Mouse (Mus musculus) kidney, postnatal 10 days (tissue): ENCODE data around the gene Tnfsf13b.

Experiments used
- DNase-seq: peaks from one replicate; pipeline ENCODE4 v3.0.0; 2021; ENCODE audit warnings: mixed read lengths

Gene Tnfsf13b

DNA sequence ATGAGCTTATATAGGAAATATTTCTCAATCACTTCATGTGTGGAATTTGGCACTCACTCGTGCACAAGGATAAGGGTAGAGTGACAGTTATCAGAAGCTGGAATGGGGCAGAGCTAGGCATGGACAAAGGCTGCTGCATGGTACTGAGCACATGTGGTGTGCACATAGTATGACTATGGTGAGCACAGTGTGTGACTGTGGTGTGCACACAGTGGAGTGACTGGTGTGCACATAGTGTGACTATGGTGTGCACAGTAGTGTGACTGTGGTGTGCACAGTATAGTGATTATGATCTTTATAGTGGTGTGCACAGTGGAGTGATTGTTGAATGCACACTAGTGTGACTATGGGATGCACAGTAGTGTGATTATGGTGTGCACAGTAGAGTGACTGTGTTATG lies 39.5 kb downstream of the Tnfsf13b start:
- DNase-seq = no peak

DNA sequence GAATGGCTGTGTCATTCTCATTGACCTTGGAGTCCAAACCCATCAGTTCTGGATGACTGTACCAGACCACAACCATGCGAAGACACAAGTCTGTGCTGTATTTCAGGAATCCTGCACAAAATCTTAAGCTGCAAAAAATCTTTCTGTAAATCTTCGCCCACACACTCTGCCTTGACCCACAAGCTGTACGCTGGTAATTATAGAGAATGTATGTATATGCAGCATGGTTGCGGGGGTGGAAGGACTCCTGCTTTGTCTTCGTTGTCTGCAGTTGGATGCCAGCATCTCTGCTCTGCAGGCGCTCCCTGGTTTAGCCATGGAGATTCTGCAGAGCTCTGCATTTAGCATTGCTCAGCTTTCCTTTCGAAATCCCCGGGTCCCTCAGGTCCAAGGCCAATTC lies 42.9 kb downstream of the Tnfsf13b start:
- DNase-seq = no peak

DNA sequence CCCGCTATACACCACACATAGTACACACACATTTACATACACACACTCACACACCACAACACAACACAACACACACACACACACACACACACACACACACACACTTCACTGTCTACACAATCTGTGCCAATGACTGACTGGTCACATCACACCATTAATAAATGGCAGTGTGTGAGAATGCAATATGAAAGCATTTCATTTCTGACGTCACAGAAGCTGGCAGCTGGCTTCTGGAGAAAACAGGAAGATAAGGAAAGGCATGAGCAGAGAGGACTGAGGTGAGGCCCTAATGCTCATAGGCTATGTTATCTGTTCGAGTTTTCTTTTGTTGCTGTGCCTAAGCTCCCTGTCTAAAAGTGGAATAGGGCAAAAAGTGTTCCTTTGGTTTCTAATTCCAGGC lies 45.3 kb downstream of the Tnfsf13b start:
- DNase-seq = no peak

DNA sequence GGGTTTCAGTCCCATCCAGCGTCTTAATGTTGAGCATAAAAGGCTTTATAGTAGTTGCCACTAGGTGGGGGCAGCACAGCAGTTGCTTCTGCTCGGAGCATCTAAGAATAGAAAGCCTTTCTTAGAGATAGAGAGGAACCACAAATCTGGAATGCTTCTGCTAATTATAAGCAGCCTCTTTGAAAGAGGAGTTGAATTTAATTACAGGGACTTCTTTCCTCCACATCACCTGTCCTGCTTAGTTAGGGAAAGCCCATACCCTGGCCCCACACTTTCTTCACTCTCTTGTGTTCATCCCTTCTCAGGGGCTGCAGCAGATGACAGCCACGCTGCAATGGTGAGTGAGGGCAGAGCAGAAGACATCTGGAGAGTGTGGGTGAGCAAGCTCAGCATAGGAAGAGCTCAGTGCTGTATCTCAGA lies 47.3 kb downstream of the Tnfsf13b start:
- DNase-seq = peak; percentile 48

DNA sequence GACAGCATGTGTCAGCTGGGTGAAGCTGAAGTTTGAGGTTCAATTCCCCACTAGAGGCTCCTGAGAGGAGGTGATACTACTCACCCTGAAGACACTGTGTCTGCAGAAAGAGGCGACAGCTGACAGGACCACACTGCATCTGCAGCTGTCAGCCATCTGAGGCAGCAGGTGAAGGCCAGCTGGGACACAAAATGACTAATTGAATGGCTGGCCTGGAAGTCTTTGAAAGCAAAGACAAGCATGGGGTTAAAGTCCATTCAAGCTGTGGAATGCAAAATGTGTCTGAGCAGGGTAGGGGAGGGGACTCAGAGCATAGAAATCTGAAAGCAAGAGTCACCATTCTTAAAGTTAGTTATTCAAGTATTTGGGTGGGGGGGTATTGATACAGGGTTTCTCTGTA lies 54.7 kb downstream of the Tnfsf13b start:
- no peak for DNase-seq

DNA sequence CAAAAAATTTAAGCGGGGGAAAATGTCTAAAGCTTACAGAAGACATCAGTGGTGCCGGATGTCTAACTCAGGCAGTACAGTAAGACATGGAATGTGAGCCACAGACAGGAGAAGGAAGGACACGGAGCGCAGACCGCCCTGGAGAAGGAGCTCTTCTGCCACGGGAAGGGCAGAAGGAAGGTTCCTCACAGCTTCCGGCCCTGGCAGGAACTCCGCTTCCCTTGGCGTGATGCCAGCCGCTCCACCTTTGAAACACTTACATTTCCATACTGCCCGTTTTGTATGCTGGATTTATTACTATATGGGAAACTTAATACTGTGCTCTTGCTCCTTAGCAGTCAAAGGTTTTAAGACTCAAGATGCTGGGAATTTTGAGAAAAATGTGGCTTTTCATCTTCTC lies 60.6 kb downstream of the Tnfsf13b start:
- DNase-seq = peak; percentile 49

DNA sequence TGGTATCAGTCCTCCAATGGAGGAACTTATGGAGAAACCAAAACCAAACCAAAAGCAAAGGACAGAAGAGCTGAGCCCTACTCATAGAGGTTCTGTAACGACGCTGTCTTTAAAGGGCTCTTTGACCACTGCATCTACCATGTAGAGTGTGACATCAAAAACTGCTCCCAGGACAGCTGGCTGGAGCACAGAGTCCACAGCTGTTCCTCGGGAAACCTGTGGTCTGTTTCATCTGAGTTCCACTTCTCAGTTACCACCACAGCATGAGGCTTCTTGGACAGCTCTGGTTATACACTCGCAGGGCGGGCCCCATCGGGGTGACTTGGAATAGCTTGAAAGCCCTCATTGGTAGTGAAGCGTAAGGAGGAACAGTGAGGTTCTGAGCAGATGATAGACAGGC lies 61.5 kb downstream of the Tnfsf13b start:
- no peak for DNase-seq

DNA sequence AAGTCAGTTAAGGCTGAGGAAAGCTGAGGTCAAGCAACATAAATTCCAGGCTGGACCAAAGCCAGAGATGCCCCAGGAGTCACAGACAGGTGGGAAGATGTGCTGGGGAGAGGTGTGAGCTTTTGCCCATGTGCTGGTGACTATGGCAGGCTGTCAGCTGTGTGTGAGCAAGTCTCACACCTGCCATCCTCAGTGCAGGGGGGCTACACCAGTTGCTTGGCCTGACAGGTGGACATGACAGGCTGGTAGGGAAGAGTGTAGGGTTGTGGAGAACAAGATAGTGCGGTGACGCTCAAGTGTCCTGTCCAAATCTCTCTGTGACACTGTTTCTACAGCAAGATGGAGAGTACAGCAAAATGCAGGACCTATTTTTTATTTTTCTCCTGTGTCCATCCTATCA lies 66.1 kb downstream of the Tnfsf13b start:
- DNase-seq = no peak
